Mouse (Mus musculus) ovary, postnatal 14 days (tissue): ENCODE data around the gene Rerg.

ENCODE experiments used
- DNase-seq: peaks from one replicate; pipeline ENCODE4 v3.0.0; 2022; ENCODE audit warnings: low spot score

Gene Rerg

DNA sequence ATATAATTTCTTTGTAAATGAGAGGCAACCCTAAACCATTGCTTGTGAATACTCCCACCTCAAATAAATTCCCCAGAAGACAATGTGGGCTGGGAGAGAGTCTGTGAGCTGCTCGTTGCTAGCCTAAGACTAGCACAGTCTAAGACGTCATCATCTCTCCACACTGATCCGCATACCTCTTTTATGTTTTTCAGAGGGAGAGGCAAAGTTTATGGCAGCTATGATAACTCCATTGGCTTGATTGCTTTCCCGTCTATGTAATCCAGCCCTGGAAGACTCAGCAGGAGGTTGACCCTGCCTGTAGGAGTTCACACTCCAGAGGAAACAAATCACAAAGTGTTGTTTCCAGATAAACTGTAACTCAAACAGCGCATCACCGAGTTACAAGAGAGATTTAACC, 38.9 kb downstream of the Rerg start:
- DNase-seq, result no peak

GRCm38 (mm10) chr6:137126861-137127260, 43.4 kb downstream of the Rerg start:
- DNase-seq, result no peak

DNA sequence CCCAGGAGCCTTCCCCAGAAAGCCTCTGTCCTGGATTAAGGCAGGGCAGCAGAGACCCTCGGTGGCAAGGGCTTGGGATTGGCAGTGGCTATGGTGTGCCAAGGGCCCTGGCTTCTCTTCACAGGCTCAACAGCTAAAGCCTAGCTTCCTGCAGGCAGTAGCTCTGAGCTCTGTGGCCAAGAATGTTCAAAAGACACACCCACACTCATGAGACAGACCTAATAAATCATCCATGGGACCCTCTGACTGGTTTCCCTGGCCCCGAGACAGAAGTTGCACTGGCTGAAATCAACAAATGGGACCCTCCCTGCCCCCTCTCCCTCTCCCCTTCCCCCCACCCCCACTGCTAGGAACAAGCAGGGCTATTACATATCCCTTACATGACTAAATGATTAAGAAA, 44.1 kb downstream of the Rerg start:
- no peak for DNase-seq

DNA sequence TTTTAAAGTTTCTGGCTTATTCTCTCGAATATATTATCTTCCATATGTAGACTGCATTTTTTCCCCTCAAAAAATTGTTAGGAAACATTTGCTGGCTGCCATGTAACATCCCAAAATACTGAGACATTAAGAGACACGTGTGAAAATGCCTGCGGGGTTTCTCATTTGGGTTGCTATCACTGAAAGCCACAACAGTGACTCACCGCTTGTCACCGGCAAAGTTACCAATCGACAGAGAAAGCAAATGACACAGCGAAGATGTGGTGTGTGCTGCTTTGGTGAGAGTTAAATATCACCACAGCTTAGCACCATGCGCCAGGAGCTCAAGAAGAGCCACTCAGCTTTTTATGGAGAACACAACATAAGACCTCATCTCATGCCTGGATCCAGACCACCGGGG, 44.9 kb downstream of the Rerg start:
- DNase-seq, result no peak

DNA sequence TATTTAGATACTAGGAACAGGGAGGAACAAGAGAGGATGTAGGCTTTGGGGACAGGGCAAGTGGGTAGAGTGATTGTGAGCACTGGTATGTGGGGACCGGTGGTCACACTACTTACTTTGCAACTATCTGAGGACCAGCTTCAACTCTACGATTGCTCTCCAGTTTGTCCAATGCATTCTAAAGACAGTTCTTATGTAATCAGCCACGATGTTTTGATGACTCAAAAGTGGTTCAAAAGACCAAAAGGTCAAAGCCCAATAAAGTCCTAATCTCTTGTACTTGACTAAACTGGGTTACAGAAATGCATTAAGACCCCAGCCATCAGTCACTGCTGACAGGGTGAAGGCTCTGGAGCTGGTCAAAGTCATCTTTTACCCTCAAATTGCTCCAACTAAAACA, 45.3 kb downstream of the Rerg start:
- no peak for DNase-seq

DNA sequence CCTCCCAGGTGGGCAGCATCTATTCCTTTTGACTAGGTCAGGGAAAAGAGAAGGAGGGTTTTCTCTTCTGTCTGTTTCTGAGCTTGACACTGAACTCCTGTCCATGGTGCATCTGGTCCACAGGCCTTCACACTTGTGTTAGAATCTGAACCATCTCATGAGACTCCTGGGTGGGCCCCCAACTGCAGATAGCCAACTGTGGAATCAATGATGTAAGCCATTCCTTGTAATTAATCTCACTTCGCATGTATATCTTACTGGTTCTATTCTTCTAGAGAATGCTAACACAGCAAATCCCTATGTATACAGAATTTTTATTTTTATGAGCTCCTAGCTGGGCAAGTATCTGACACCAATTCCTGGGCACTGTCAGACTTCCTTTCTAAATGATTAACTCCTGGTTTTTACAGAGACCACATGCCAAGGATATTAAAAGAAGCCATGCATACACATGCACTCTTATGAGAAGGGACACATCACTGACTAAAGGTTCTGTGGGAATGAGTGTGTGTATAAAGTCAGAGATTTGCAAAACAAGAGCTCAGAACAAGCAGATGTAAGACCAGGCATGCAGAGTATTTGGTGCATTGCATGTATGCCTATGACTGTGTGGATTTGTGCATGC, 53.3 kb downstream of the Rerg start:
- DNase-seq, result no peak

- DNase-seq, result no peak
Observed at GRCm38 (mm10) chr6:137114859-137115258, 55.4 kb downstream of the Rerg start.

DNA sequence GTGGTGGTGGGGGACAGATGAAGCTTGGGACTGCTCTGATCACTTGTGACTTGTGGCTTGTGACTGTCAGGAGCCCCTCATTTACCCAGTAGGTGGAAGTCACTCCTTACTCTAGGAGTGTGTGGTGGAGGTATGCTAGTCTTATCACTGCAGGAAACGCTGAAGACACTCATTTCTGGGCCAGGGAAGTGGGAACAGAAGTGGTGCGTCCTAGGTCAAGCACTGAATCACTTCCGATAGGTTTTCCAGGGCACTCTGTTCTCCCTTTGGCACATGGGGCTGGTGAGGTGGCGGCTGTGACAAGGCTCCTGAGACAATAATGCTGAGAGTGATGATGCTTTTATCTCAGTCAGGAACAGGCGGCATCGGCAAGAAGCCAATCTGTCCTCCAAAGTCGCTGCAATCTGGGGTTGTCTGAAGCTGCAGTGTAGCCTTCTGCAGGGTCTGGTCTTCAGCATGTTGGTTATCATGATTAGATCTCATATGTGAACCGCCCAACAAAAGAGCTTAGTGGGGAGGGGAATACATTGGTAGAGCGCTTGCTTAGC, 59.0 kb downstream of the Rerg start:
- DNase-seq, result no peak

DNA sequence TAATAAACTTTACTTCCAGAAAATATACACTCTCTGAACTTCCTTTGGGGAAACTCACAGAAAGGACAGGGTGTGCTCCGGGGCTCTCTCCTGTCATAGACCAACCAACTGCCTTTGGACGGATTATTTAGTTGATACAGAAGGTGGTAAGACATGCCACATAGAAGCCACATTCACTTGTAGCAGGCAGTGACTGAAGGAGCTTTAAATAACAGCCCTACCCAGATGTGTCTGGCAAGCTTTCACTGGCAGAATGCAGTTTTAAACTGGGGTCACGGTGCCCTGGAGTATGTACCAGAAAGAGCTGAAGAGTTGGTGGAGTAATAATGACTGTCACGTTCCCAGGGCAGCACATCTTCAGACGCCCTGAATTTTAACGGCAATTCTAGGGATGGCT, 59.5 kb downstream of the Rerg start:
- no peak for DNase-seq

GRCm38 (mm10) chr6:137109811-137110777, 60.2 kb downstream of the Rerg start:
- DNase-seq, result no peak

DNA sequence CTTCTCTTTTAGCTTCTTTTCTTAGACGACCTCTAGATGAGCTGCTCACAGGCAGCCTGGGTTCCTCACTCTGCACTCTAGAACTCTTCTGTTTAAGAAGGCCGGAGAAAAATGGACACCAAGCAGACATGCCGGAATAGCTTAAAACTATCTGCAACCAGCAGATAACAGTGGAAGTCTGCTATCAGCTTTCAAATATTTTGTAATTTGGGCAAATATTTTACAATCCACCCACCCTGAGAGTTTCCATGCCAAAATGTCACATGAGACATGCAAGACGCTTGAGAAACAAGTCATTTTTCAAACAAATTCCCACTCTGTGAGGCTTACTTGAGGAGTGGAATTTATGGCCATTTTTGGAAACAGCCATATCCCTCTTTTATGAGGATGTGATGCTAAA, 65.0 kb downstream of the Rerg start:
- DNase-seq, result no peak

GRCm38 (mm10) chr6:137102662-137103179, 67.6 kb downstream of the Rerg start:
- DNase-seq, result no peak

DNA sequence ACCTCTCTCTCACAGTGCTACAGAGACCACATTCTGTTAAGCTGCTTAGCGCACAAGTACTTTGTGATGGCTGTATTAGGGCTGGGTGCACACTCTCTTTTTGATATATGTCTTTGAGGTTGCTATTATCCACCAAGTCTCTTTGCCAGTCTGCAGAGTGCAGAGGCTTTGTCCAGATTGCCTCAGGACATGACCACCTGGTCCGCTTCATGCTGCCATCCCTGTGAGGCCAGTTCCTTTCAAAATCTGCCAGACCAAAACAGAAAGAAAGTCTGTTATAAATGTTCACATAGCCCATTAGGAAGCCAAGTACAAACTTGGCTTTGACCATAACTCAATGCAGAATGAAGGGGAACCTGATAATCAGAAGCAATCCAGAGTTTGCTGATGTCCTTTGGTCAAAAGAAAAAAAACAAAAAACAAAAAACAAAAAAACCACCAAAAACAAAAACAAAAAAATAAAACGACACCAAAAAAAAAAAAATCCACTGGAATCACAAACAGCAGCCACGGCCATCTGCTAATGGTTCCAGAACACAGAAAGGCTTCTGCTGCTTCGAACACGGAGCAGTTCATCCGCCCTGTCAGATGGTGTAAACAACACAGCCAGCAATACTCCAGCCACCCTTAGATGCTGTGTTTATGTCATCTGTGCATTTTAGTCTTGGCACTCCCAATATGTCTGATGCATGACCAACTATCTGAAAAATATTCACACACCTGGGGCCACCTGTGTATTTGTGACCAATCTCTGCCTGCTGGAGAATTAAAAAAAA, 68.2 kb downstream of the Rerg start:
- DNase-seq, result no peak

DNA sequence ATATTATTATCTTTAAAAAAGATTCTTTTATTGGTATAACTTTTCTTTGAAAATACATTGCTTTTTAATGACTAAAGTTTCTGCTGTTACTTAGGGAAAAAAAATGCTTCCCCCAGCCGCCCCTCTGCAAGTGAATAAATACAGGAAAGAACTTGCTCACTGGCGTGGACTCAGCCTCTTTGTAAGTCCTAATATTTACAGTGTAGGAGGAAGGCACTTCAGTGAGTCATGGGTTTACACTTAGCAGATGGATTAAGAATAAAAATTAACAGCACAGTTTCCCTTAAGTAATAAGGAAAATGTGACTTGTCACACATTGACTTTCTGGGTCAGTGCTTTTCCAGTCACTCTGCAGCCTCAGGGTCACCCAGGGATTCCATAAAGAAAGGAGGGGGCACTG, 70.0 kb downstream of the Rerg start:
- no peak for DNase-seq

DNA sequence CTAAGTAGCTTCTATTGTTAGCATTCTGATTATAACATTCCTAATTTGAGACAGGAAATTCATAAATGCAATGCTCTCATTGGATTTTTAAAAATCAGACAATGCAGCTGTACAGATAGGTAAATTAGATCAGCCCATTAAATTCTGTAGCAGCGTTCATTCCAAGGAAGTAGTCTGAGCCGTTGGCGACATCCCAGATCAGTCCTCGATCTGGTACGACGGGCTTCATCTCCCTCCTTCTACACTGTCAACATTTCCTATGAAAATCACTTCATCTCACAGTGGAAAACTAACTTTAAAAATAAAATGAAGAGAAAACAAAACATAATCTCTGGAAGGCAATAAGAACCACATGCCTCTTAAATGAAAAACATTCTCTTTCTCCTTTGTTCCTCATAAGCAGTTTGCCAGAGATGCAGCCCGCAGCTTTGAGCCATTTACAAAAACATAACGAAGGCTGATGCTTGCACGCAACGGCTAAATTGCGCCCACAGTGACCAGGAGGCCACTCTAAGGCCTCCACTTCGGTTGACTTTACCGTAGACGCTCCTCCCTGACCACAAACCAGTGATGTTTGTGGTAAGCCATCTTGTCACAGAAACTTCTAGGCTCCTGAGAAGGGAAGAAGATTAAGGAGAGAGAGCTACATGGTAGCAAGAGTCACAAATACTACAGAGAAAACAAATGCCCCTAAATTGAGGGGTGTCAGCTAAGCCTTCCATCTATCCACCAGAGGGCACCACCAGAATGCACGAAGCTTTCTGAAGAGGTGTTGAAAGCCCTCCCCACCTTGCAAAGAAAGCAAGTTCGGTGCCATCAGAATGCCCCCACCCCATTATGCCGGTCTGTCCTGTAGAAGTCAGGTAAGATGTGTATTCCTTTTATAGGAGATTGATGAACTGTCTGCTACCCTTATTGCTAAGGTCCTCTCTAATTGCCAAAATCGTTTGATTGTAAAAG, 71.8 kb downstream of the Rerg start:
- DNase-seq, result peak; percentile 30

GRCm38 (mm10) chr6:137094475-137094874, 75.8 kb downstream of the Rerg start:
- DNase-seq, result no peak

DNA sequence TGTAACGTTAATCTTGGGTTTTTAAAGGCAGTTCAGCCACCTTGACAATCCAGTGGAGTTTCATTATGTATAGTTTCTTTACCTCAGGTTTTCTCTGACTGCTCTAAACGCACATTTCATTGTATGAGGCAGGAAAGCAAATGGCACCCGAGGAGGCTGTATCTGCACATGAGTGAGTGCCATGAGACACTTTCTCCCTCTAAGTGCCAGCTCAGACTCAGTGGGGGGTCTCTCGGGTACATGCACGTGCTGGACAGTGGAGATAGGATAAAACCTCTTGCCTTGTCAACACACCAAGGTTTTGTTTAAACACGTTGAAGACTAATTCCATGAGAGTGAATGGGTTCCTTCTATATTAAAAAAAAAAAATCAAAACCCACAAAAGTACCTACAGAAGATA, 81.8 kb downstream of the Rerg start:
- DNase-seq, result no peak

DNA sequence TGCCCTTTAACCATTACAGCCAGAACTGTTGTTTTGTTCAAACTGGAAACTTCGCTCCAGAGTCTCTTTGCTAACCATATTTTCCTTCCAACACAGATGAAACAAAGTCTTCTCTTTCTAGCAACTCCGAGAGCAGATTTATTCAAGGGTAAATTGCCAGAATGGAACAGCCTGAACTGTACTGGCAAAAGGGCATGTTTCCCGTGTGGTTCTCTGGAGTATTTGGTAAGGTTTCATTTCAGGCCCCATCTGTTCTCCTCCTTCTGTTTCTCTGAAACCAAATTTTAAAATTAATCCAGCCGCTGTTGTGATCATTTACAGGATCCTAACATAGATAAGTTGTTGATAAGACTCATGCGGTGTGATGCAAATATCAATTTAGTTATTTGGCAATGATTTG, 82.3 kb downstream of the Rerg start:
- no peak for DNase-seq

DNA sequence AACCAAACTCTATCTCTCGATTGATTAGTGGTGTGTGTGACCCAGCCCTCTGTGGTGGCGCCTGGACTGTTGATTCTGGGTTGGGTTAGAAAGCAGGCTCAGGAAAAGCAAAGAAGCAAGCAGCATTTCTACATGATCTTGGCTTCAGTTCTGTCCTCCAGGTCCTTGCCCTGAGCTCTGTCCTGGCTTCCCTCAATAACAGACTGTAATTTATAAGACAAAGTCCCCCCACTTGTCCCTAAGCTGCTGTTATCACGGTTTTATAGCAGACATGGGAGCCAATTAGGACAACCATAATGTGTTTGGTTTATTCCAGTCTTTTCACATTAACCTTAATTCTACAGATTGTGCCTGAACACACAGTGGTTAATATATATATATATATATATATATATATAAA, 82.8 kb downstream of the Rerg start:
- DNase-seq, result no peak

DNA sequence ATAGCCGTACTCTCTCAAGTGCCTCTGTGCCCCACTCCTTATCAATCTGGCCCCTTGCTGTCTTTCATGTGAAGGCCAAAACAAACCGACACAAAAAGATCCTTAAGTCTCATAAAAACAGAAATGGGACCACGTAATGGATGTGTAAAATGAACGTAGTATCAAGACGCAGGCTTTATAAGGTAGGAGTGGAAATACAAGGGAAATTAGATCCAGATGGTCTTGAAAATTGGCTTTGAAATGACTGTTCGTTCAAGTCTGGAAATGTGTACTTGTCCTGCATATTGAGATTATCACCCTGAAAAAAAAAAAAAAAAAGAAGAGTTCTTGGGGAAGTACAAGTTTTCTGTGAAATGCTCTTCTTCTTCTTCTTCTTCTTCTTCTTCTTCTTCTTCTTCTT, 90.6 kb downstream of the Rerg start:
- no peak for DNase-seq

GRCm38 (mm10) chr6:137076731-137077130, 93.6 kb downstream of the Rerg start:
- no peak for DNase-seq
